Mouse (Mus musculus) stomach, postnatal 0 days (tissue): ENCODE data around the gene Dffa. TPM values are rescaled to one million over a fixed set of nuclear protein-coding genes. Genes with fewer than 3 reads are reported as not detected.
A peak's percentile ranks its signal among the peaks of the same experiment; 100 is the strongest.

Experiments used
- ATAC-seq: fragments of 200-750 bp; cut with Nextera tagmentation; 2 replicates; pipeline ENCODE4 v1.8.0; 2017; ENCODE audit not compliant: low FRiP score, low TSS enrichment
- DNase-seq: peaks from one replicate; pipeline ENCODE4 v3.0.0-alpha.2; 2016; ENCODE audit warnings: low spot score
- H3K27ac ChIP-seq: fragments of 300-500 bp; sonication (generic); replicated peaks from 2 replicates; pipeline ENCODE4 v1.5.1; 2014; ENCODE audit warnings: mild to moderate bottlenecking, control low read depth
- H3K27me3 ChIP-seq: fragments of 300-500 bp; sonication (generic); 2 replicates; pipeline ENCODE4 v1.6.1; 2014; ENCODE audit warnings: low read length; ENCODE audit not compliant: control insufficient read depth, insufficient read depth
- H3K36me3 ChIP-seq: fragments of 300-500 bp; sonication (generic); 2 replicates; pipeline ENCODE4 v1.6.1; 2014; ENCODE audit warnings: low read length, mixed read lengths; ENCODE audit not compliant: control insufficient read depth, insufficient read depth
- H3K4me1 ChIP-seq: fragments of 300-500 bp; sonication (generic); replicated peaks from 2 replicates; pipeline ENCODE4 v1.6.1; 2014; ENCODE audit warnings: antibody characterized with exemption; ENCODE audit not compliant: control insufficient read depth, insufficient read depth
- H3K4me2 ChIP-seq: fragments of 300-500 bp; sonication (generic); replicated peaks from 2 replicates; pipeline ENCODE4 v1.6.1; 2014; ENCODE audit warnings: low read depth, mild to moderate bottlenecking, control low read depth, moderate library complexity
- H3K4me3 ChIP-seq: fragments of 300-500 bp; sonication (generic); 2 replicates; pipeline ENCODE4 v1.5.1; 2014; ENCODE audit warnings: low read depth, low read length, control low read depth
- H3K9ac ChIP-seq: fragments of 300-500 bp; sonication (generic); 2 replicates; pipeline ENCODE4 v1.6.1; 2014; ENCODE audit warnings: mild to moderate bottlenecking, low read length, control low read depth, mixed read lengths
- H3K9me3 ChIP-seq: fragments of 300-500 bp; sonication (generic); 2 replicates; pipeline ENCODE4 v1.6.1; 2016; ENCODE audit warnings: low read length; ENCODE audit not compliant: control insufficient read depth
- CTCF ChIP-seq: IDR thresholded peaks from 2 replicates; pipeline ENCODE4 v1.5.1; 2016; ENCODE audit warnings: antibody characterized with exemption, low read depth, mild to moderate bottlenecking, moderate library complexity
- EP300 ChIP-seq: optimal IDR thresholded peaks from 2 replicates; pipeline ENCODE3; 2016; ENCODE audit warnings: antibody characterized with exemption
- WGBS: fragments of 180-500 bp; shearing (Covaris S2); extraction: QIAGEN DNeasy Blood & Tissue Kit; methylation state at CpG from one replicate; pipeline ENCODE4 v1.1.7; 2014; 5-methylcytosine and 5-hydroxymethylcytosine counted together
- polyA plus RNA-seq: library from polyadenylated mRNA; unstranded; fragments of >200 nt; fragmentation: Nextera tagmentation; extraction: Ambion mirVana; gene quantifications from 2 replicates; pipeline ENCODE4 v1.2.1, GENCODE M21; 2015

Gene Dffa
- polyA plus RNA-seq, 1 experiment from 2014 or later, result 20.1 TPM

DNA sequence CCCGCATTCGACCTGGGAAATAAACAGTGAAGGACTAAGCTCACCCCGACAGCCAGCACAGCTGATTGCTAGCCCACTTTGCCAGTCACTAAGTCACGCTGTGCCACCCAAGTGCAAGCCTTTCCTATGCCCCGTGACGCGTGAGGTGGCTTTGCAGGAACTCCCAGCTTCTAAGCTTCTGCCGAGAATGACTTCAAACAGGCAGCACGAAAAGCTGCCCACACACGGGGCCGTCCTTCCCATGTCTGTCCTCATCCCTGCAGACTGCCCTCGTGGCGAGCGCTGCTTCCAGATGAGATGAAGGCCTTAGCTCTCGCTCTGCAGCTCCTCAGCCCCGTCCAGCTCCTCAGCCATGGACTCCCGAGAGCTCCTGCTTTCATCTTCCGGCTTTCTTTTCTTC, 24.5 kb downstream of the Dffa start:
- Histone ChIP-seq H3K36me3 (no peaks in the 10 kb centered on the region; the same call in 1 of the 2 replicates), H3K4me3 (no peak overlapping the region), H3K9me3 (no peaks in the 10 kb centered on the region), H3K4me2 (no peak overlapping the region), H3K27me3 (no peaks in the 10 kb centered on the region), H3K27ac (no peak overlapping the region), H3K4me1 (no peaks in the 10 kb centered on the region), H3K9ac (no peak overlapping the region)
- DNase-seq, result no peak
- WGBS, result 61% methylated on average over 18 of the region's 18 CpGs
- no peak for TF ChIP-seq CTCF
- TF ChIP-seq EP300, result no peak
- no peak for ATAC-seq

DNA sequence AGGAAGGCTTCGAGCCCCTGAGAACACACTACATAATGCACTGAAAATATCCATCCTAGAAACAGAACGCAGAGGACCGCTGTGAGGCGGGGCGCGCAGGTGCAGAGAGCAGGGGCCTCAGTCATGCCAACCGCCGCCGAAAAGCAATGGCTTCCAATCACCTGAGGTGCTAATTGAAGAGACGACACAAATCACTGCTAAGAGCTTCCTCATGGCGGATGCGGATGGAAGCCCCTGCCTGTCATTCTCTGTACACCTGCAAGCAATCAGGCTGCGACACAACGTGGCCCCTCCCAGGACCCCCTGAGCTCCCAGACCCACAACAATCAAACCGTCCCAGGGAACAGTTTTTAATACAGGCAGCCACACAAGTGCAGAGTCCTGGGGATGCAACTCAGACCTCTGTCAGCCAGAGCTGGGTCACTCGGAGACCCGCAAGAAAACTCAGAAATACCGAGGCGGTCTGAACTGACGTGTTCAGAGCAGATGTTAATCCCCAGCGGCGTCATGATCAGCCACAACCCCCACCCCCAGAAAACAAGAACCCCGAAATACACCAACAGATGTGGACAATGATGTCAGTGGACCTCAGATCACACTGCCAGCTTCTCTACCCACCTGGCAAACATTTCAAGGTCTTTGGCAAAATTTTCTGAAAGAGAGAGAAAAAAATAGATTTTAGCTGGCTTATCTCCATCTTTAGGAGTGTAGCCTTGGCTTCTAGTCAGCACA, 27.2 kb downstream of the Dffa start:
- Histone ChIP-seq H3K9ac (no peak overlapping the region), H3K4me3 (no peak overlapping the region), H3K36me3 (no peaks in the 10 kb centered on the region; the same call in 1 of the 2 replicates), H3K4me2 (no peak overlapping the region), H3K27me3 (no peaks in the 10 kb centered on the region), H3K27ac (no peak overlapping the region), H3K9me3 (no peaks in the 10 kb centered on the region), H3K4me1 (no peaks in the 10 kb centered on the region)
- WGBS, result 89% methylated on average over 23 of the region's 23 CpGs
- no peak for ATAC-seq
- no peak for DNase-seq
- TF ChIP-seq CTCF (no peak), EP300 (no peak)

- DNase-seq, result no peak
- H3K4me2 ChIP-seq, result no peak overlapping the region
- H3K9me3 ChIP-seq, result no peaks in the 10 kb centered on the region
- no peaks in the 10 kb centered on the region for H3K4me1 ChIP-seq
- no peaks in the 10 kb centered on the region; the same call in 1 of the 2 replicates for H3K36me3 ChIP-seq
- H3K4me3 ChIP-seq, result no peak overlapping the region
- H3K9ac ChIP-seq, result no peak overlapping the region
- WGBS, result 69% methylated on average over 21 of the region's 21 CpGs
- ATAC-seq, result peak; percentile 30; the same call in 1 of the 2 replicates
- H3K27me3 ChIP-seq, result no peaks in the 10 kb centered on the region
- H3K27ac ChIP-seq, result no peak overlapping the region
- TF ChIP-seq EP300 (no peak), CTCF (no peak)
Measured at GRCm38 (mm10) chr4:149131789-149132565, 28.0 kb downstream of the Dffa start.

GRCm38 (mm10) chr4:149133395-149133794, 29.4 kb downstream of the Dffa start:
- ATAC-seq, result no peak
- Histone ChIP-seq H3K27me3 (no peaks in the 10 kb centered on the region), H3K4me3 (no peak overlapping the region), H3K9ac (no peak overlapping the region), H3K4me2 (no peak overlapping the region), H3K9me3 (no peaks in the 10 kb centered on the region), H3K27ac (no peak overlapping the region), H3K36me3 (no peaks in the 10 kb centered on the region; the same call in 1 of the 2 replicates), H3K4me1 (no peaks in the 10 kb centered on the region)
- 60% methylated on average over 5 of the region's 5 CpGs for WGBS
- DNase-seq, result no peak
- TF ChIP-seq CTCF, result no peak
- no peak for TF ChIP-seq EP300

- H3K4me3 ChIP-seq, result peak overlapping the region; percentile 59
- H3K4me1 ChIP-seq, result no peaks in the 10 kb centered on the region
- H3K27ac ChIP-seq, result no peak overlapping the region
- no peaks in the 10 kb centered on the region; the same call in 1 of the 2 replicates for H3K36me3 ChIP-seq
- no peak for TF ChIP-seq CTCF
- no peak for TF ChIP-seq EP300
- peak overlapping the region; percentile 74 for H3K4me2 ChIP-seq
- H3K27me3 ChIP-seq, result no peaks in the 10 kb centered on the region
- WGBS, result 55% methylated on average over 18 of the region's 18 CpGs
- H3K9ac ChIP-seq, result peak overlapping the region; percentile 61; the same call in 1 of the 2 replicates
- H3K9me3 ChIP-seq, result no peaks in the 10 kb centered on the region
- ATAC-seq (no peak), DNase-seq (no peak)
Measured at GRCm38 (mm10) chr4:149136116-149136850, 32.3 kb downstream of the Dffa start.
